Mouse (Mus musculus) frontal cortex, postnatal 14 days (tissue): Measurements from ENCODE around the gene Sigirr.

ENCODE experiments used
- DNase-seq, 2 experiments: peaks; one replicate each; pipeline ENCODE4 v3.0.0; 2022; ENCODE audit warnings: low spot score in 2 of 2

The Sigirr gene

DNA sequence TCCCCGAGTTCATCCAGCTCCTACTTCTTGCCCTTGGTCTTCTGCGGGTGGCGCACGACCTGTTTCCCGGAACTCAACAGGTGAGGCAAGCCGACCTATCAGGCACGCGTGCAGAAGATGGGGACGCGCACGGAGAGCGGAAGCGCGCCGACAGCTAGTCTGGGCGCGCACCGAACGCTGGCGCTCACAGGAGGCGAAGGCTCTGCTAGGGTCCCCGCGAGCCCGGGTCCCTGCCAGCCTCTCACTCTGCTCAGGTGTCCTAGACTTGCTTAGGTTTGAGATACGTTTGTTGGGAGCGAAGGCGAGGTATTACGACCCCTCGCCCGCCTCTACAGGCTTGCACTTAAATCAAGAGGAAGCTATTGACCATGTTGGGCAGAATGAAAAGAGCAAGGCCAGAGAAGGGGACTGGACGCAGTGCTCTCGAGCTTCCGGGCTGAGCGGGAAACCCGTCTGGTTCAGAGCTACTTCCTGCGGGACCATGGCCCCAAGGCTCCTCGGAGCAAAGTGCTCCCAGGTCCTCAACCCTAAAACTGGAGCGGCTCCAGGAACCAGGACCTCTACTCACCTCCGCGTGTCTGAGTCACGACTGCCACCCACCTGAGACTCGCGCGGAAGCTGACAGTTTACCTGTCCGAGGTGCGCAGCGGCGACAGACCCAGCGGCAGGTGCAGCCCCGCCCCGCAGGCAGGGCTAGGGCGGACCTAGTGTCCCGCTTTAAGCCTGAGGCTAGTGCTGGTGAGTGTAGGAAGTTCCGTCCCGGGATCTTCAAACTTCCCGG, at the start of gene Sigirr:
TSS of gene Sigirr (minus strand) at position 662 of the 781 bp plus-strand sequence.
- peak in 1 of 2 experiments; percentile 29 for DNase-seq

DNA sequence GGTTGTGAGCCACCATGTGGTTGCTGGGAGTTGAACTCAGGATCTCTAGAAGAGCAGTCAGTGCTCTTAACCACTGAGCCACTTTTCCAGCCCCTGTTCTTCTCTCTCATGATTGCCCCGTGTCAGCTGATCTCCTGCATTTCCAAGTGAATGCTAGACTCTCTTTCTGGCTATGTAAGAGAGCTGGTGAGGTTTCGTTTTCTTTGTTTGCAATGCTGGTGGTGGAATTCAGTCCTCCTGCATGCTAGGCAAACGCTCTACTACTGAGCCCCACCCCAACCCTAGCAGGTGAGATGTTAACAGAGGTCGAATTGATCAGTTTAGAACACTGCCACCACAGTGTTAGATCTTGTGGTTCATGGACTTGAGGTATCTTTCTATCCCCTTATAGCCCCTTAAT, 48.3 kb upstream of the Sigirr start:
- no peak for DNase-seq

DNA sequence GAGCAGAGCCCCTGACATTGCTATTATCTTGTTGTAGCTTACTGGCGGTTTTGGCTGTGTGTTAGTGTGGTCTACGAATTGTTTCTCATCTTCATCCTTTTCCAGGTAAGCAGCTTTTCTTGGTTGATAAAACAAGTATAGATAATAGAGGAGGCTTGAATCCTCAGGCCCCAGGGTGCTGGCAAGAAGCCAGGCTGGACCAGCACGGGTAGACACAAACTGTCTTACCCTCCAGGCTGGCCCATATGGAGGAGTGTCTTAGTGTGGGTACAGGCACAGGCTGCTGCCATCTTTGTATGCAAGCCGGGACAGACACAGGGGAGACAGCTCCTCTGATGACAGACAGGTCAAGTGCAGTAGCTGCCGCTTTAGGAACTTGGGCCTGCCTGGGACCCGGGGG, 46.7 kb upstream of the Sigirr start:
- DNase-seq, result no peak

DNA sequence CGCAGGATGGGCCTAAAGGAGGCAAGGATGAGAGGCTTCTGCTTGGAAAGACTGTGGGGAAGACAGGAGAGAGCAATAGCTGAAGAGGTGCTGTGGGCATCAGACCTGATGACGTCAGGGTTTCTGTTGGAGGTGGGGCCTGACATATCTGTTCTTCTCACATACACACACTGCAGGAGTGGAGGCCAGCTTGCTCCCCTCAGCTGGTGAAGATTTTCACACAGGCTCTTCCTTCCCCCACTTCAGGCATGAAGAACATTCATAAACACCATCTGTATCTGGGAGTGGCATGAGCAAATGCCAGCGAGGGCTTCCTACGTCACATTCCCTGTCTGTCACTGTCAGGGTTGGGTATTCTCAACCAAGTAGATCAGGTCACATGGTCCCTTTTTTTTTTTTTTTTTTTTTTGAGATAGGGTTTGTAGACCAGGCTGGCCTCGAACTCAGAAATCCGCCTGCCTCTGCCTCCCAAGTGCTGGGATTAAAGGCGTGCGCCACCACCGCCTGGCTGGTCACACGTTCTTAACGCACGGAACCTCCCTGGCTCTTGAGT, 45.7 kb upstream of the Sigirr start:
- no peak for DNase-seq

DNA sequence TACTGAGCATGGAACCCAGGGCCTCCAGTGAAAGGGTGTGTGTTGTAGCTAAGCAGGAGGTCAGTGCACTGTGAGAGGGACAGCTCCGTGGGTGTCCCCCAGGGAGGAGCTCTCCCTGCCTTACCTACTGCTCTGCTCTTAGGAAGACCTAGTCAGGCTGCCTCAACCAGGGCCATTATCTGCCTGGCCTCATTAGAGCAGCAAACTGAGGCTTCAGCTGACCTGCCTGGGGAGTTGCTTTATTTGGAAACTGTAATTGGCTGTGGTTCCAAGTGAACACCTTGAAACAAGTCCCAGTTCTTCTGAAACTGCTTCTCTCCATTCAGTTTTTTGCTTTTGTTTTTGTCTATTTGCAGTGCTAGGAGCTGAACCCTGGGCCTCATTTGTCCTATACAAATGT, 45.0 kb upstream of the Sigirr start:
- no peak for DNase-seq

DNA sequence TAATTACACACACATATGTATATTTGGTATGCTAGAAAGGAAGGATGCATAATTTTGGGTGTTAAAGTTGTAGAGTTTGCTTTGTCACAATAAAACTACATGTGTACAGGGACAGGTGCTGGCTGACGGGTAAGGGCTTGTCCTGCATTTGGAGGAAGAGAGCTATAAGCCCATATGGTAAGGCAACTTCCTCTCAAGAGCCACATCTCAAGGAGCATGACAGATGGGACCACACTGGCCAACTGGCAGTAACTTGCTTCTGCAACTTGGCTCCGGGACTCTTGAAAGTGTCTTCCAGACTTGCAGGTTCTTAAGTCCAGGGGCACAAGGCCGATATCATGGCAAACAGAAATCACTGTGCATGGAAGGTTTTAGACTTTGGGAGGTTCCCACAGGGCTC, 44.3 kb upstream of the Sigirr start:
- no peak for DNase-seq

DNA sequence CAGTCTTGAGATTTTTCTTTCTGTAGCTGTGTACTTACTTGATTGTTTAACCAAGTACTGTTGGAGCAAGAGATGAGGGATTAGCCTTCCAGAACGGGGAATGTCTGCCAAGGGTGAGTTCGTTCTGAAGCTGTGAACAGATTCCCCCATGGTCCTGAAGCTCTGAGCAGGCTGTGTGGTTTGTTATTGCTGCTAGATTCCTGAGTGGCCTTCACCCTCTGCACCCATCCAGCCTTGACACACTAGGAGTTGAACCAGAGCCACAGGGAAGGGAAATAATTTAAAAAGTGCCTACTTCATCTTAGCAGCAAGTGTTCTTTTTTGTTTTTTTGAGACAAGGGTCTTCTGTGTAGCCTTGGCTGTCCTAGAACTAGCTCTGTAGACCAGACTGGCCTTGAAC, 43.5 kb upstream of the Sigirr start:
- DNase-seq, result no peak

DNA sequence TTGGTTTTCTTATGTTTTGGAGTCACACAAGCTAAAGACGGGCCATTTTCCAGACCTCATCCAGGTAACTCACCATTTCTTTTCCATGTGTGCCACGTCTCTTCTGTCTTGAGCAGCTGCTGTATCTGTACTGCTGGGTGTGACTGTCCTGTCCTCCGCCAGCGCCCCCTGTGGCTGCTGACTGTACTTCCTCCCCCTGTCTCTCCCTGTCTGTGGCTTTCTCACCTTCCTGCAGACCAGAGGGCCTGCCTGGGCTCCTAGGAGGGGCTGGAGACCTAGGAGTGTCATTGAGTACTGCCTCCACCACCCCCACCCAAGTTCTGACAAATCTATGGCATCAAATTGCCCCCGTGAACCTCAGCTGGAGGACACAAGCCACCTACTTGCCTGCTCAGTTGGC, 42.7 kb upstream of the Sigirr start:
- DNase-seq, result no peak

DNA sequence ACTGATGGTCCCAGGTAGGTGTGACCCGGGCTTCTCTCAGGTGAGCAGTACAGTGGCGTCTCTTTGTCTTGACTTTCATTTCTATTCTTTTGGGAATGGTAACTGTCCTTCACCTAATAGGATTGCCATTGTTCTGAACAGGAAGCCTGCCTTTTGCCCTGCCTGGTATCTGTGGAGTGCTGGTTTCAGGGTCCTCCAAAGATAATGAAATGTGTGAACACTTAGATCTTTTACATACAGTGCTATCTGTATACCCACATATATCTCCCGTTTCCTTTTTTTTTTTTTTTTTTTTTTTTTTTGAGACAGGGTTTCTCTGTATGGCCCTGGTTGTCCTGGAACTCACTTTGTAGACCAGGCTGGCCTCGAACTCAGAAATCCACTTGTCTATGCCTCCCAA, 41.0 kb upstream of the Sigirr start:
- DNase-seq, result no peak

DNA sequence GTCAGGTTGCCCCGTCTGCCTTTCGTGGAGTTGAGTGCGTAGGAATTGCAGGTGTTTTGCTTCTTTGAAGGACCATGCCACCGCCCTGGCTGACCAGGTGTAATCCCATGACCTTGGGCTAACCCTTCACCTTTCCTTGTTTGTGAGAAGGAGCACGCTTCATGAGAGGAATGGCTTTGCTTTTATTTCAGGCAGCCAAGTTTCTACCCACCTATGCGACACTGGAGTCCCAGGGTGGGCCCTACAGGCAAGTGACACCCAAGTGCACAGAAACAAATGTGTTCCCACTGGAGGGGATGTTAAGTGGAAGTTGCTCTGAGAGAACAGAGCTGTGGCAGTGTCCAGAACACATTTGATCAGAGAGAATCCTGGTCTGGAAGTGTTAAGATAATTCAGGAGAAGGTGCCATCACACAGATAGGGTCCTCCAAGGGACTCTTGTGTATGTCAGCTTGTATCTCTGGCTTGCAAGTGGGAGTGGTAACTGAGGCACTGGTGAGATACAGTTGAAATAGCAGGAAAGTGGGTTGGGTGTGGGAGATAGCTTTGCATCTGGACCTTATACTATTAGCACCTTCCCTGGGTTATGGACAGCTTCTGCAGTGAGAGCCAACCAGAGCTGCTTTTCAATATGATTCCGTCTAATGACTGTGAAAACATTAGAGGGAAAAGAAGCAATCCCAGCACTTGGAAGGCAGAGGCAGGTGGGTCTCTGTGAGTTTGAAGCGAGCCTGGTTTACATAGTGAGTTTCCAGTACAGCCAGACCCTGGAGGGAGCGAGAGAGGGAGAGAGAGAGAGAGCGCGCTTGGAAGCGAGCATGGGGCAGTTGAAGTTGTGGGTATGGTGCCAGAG, 31.8 kb upstream of the Sigirr start:
- no peak for DNase-seq

DNA sequence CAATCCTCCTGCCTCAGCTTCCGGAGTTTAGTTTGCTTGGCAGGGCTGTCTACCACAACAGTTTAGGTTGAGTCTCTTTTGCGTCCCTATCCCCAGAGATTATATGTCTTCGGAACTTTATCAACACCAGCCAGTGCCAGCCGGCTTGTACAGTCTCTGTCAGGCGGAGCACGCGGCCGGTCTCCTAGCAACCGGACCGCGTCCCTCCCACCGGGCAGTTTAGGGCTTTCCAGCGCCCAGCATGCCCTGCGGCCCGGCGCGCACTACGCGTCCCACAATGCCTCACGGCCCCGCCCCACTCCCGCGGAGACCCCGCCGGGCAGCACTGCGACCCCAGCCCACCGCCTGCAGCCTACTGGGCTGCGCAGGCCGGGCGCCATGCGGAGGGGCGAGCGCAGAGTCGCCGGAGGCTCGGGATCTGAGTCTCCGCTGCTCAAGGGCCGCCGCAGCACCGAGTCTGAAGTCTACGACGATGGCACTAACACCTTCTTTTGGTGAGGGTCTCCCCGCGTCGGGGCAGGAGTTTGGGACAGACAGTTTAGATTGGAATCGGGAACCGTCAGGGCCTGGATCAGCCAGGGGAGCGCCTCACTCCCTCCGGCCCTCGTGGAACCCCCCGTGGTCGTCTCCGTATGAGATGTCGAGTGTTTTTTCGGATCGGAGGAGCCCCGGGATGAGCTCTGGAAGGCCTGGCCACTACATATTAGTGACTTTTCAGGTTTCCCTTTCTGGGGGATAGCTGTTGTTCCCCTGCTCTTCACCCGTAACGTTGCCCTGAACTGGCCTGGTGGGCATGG, 30.9 kb upstream of the Sigirr start:
- DNase-seq, result peak; percentile 77 to 83

DNA sequence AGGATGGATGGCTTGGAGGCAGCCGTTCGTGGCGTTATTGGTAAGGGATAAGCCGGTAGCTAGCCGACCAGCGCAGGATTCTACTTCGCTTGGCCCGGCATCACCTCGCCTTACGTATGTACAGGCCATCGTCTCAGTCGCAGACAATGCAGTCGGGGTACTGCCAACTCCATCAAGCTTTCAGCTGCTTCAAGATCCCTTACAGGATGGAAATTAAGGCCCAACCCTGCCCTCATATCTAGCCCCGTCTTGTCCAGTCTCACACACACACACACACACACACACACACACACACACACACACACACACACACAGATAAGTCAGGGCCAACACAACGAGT, 23.1 kb upstream of the Sigirr start:
- no peak for DNase-seq

DNA sequence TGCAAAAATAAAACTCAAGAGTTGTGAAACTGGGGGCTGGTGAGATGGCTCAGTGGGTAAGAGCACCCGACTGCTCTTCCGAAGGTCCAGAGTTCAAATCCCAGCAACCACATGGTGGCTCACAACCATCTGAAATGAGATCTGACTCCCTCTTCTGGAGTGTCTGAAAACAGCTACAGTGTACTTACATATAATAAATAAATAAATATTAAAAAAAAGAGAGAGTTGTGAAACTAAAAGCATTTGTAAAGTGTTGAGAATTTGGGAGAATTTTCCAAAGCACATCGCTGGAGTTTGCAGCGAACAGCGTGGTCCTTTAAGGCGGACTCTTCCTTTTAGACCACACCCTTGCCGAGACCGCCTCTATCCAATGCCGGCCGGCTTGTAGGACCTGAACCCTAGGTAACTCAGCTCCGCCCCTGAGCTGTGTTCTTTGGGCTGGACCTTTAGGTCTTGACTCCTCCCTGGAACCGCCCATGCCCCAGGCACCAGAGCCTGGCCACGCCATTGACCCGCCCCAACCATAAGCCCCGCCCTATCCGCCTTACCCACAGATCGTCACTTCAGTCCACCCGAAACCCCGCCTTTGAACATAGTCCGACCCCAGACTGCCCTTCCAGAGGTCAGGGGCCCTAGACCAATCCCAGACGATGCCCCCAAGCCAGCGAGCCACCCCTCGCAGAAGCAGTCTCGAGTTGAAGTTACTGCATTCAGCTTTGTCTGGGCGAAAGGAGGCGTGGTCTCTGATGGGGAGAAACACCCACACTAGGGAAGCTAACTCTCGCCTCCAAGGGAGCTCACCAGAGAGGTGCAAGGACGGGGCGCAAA, 22.5 kb upstream of the Sigirr start:
- DNase-seq, result peak; percentile 81 to 83

DNA sequence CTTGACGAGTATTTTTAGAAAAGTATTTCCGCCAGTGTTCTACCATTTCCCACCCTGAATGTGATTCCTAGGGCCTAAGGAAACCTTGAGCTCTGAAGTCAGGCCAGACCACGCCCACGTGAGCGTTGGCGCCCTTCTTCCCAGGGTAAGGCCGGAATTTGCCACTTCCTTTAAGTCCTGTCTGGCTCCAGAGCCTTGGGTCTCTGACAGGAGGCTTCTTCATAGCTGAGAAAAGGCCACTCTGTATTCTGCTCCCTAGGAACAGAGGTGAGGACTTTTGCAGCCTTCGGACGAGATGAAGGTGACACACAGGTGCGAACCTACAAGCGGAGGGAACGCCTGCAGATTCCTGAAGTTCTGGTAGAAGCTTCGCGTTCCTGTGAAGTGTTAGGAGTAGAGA, 21.9 kb upstream of the Sigirr start, which contains the start of gene Ptdss2:
TSS of gene Ptdss2 (plus strand) at position 138 of the 400 bp plus-strand sequence.
- DNase-seq, result no peak

DNA sequence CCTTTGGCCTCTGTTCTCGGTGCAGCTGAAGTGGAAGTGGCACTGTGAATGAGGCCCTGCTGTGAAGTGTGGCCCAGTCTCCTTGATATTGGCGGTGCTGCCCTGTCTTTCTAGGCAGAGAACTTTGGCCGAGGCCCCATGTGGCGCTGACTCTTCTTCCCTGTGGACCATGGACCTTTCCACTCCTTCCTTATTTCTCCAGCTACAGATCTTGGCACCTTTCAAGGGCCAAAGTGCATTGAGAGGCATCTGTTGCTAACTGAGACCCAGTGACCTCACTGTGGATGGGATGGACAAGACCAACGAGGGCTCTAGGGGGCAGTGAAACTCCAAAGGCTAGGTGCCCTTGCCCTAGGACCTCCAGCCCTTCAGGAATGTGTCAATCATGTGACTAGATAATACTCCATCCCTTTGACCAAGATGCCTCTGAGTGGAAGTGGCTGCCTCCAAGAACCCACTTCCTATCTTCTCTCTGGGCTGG, 20.7 kb upstream of the Sigirr start:
- no peak for DNase-seq

DNA sequence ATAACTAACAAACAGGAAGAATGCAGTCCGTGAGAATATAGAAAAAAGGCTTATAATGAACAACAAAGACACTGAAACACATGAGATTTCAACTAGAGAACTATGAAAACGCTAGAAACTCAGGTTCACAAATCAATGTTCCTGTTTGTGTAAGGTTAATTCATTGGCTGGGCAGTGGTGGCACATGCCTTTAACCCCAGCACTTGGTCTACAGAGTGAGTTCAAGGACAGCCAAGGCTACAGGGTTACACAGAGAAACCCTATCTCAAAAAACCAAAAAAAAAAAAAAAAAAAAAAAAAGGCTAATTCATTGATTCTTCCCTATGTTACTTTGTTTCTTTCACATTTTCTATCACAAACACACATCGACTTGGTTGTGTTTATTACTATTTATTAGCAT, 20.2 kb upstream of the Sigirr start:
- no peak for DNase-seq

DNA sequence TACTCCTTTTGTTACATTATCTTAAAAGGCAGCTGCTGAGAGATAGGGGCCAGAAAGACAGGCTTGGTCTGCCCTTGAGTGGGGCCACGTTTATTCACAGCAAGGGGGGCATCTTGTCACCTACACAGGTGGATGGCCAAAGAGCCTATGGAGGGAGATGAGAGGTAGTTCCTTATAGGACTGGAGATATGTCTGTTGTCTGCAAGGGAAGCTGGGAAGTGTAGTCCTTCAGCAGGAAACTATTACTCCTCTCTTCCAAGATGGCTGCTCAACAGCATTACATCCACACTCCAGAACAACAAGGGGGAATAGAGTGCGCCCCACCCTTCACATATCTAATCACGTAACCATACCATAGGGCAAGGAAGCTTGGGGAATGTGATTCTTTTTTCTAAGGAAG, 19.1 kb upstream of the Sigirr start:
- DNase-seq, result no peak

DNA sequence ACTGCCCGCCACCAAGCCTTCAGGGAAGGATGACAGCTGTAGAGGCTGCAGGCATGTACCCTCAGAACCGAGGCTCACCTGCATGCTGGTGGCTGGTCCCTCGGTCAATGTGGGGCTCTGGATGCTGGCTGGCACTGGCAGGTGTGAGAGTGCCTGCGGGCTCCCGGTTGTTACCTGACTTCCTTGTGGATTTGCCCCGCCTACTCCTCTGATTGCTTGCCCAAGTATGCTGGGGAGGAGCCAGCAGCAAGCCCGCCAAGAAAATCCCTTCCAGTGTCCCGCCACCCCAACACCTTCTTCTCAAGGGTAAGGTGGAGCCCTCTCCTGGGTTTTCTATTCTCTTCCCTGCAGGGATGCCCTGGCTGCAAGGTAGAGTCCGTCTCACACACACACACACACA, 17.3 kb upstream of the Sigirr start, which contains the start of gene Ano9:
TSS of gene Ano9 (minus strand) at position 171 of the 400 bp plus-strand sequence.
- DNase-seq, result no peak

DNA sequence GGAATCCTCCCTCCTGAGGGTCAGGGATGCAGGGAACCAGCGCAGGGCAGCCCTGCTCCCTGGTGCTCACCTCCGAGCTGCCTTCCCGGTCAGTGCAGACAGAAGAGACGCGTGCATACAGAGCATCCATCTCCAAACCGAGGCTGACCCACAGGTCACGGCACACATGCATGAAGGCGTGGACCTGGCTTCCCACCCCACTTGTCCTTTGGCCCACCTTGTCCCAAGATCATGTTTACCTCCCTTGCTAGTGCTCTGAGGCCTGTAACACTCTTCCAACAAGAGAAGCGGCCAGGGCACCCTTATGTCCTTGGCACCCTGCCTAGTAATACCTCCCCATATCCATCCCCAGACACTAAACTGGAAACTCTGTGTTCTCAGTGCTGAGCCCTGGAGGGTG, 15.5 kb upstream of the Sigirr start:
- DNase-seq, result no peak

DNA sequence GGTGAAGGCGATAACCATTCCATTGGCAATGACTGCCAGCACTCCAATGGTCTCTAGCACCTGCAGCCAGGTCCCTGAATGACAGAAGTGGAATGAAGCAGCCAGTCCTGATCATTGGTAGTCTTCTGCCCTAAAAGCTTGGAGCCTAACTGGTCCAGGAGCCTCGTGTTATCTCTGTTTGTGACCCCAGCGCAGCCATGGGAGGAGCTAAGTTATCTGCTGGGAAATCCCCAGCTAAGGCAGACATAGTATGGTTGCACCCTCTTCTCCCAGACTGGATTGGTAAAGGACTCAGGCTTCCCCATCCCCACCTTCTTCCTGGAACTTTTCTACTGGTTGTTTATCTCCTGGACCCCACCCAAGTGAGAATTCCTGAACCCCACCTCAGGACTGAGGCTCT, 2.8 kb upstream of the Sigirr start:
- DNase-seq, result no peak

DNA sequence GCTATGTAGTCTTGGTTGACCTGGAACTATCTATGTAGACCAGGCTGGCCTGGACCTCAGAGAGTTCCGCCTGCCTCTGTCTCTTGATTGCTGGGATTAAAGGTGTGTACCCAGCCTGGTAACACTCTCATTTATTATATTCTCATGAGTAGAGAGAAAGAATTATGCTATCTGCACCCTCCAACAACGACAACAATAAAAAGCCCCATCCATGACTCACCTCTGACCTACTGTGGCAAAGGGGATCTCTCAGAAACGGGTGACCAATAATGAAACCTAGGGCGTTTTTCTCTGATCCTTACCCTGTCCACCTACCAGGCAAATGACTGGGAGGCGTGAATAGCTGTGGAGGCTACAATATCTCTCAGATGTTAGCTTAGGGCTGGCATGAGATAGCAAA, 3.2 kb downstream of the Sigirr start:
- no peak for DNase-seq
